8 mouse cellular contexts compared by ENCODE assay signal in the genomic region with DNA sequence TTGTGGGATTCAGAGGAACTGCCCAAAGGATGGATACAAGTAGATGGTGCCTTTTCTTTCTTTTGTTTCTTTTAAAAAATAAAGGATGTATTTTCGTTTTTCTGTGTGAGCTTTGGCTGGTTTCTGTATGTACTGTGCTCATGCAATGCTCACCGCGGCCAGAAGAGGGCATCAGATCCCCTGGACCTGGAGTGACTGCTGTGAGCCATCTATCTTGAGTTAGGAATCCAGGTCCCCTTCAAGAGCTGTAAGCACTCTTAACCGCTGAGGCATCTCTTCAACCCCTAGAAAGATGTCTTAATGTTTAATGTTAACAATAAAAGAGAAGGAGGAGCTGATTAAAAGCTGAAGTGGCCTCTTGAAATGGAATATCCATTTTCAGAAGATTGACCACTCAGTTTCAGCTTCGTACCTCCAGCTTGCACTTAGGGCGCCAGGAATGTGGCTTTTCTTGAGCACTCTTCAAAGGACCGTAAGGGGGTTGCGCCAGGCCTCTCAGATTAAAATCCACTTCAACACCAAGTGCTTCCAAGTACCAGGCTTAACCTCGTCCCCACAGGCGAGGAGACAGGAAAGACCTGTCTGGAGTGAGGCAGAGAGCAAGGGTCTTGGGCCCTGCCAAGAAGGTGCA. TPM values are rescaled to one million over a fixed set of nuclear protein-coding genes. Genes with fewer than 3 reads are reported as not detected.
DNase-seq lines count a peak whose midpoint lies in the region; ATAC-seq and TF ChIP-seq lines count a peak whose summit lies in the region.

No protein-coding gene starts in this region.

- TF ChIP-seq EP300 in stomach, postnatal 0 days (optimal IDR thresholded peaks at IDR 0.05) = no peak

- no peaks in the 10 kb centered on the region for H3K4me1 ChIP-seq in hindbrain, embryonic 14.5 days (replicated peaks; ENCODE audit: control insufficient read depth, insufficient read depth, low read length)
- no peaks in the 10 kb centered on the region for H3K4me1 ChIP-seq in hindbrain, embryonic 16.5 days (ENCODE audit: control insufficient read depth, insufficient read depth, low read depth, low read length)
- 0 out of 2 replicates have a peak, but pooled peaks cover 6% of the 10 kb centered on the region for H3K4me1 ChIP-seq in embryonic facial prominence, embryonic 14.5 days (ENCODE audit: control insufficient read depth, insufficient read depth, low read length)
- no peaks in the 10 kb centered on the region; the same call in 1 of the 2 replicates for H3K4me1 ChIP-seq in stomach, postnatal 0 days (replicated peaks; ENCODE audit: control insufficient read depth, insufficient read depth)

- WGBS in hindbrain, embryonic 14.5 days = 55% methylated on average over 10 of the region's 10 CpGs
- 56% methylated on average over 10 of the region's 10 CpGs for WGBS in hindbrain, embryonic 16.5 days
- WGBS in embryonic facial prominence, embryonic 14.5 days = 45% methylated on average over 10 of the region's 10 CpGs
- 46% methylated on average over 10 of the region's 10 CpGs for WGBS in stomach, postnatal 0 days

- no peak overlapping the region for H3K27ac ChIP-seq in hindbrain, embryonic 14.5 days
- no peak overlapping the region for H3K27ac ChIP-seq in hindbrain, embryonic 16.5 days (ENCODE audit: low read depth, low read length)
- H3K27ac ChIP-seq in embryonic facial prominence, embryonic 14.5 days (replicated peaks; ENCODE audit: low read depth, low read length) = 0 out of 2 replicates have a peak overlapping the region, but pooled peaks have one; percentile 6
- no peak overlapping the region for H3K27ac ChIP-seq in stomach, postnatal 0 days (replicated peaks)

- DNase-seq in hindbrain, embryonic 14.5 days (ENCODE audit: low spot score) = peak; percentile 82
- peak; percentile 83 to 87 for DNase-seq in adrenal gland, postnatal 36 days
- DNase-seq in embryonic facial prominence, embryonic 14.5 days (ENCODE audit: low spot score) = peak; percentile 73
- peak; percentile 74 to 84 for DNase-seq in left cerebral cortex, postnatal 10 days (ENCODE audit: extremely low spot score in 1 of 2, low spot score in 2 of 2)
- DNase-seq in stomach, postnatal 0 days (ENCODE audit: low spot score) = peak; percentile 79

- H3K9ac ChIP-seq in hindbrain, embryonic 14.5 days = no peak overlapping the region
- H3K9ac ChIP-seq in hindbrain, embryonic 16.5 days (ENCODE audit: low read depth, low read length) = no peak overlapping the region
- H3K9ac ChIP-seq in embryonic facial prominence, embryonic 14.5 days (ENCODE audit: low read depth, low read length) = no peak overlapping the region
- no peak overlapping the region for H3K9ac ChIP-seq in stomach, postnatal 0 days (ENCODE audit: low read length)

- peak; percentile 89 for TF ChIP-seq CTCF in stomach, postnatal 0 days (IDR thresholded peaks at IDR 0.05; ENCODE audit: low read depth)

- no peaks in the 10 kb centered on the region for H3K36me3 ChIP-seq in hindbrain, embryonic 14.5 days (replicated peaks; ENCODE audit: control insufficient read depth, insufficient read depth)
- no peaks in the 10 kb centered on the region for H3K36me3 ChIP-seq in hindbrain, embryonic 16.5 days (ENCODE audit: control insufficient read depth, insufficient read depth, low read length)
- H3K36me3 ChIP-seq in embryonic facial prominence, embryonic 14.5 days (ENCODE audit: control insufficient read depth, insufficient read depth, low read length) = no peaks in the 10 kb centered on the region
- H3K36me3 ChIP-seq in stomach, postnatal 0 days (ENCODE audit: control insufficient read depth, insufficient read depth, low read length) = no peaks in the 10 kb centered on the region

- ATAC-seq in hindbrain, embryonic 14.5 days (ENCODE audit: low FRiP score) = no peak
- ATAC-seq in hindbrain, embryonic 16.5 days = no peak
- ATAC-seq in embryonic facial prominence, embryonic 14.5 days (ENCODE audit: low read depth) = no peak; the same call in 1 of the 2 replicates
- peak; percentile 68 to 78; a peak in 2 of 4 replicates for ATAC-seq in hematopoietic stem cell, adult 5-6 weeks (replicated peaks in 1 of 2; ENCODE audit: insufficient read depth in 1 of 2, low FRiP score in 2 of 2, low TSS enrichment in 1 of 2, low read depth in 1 of 2, poor library complexity in 2 of 2, severe bottlenecking in 2 of 2)
- peak; percentile 81 for ATAC-seq in monocyte, adult 5-6 weeks (replicated peaks; ENCODE audit: insufficient number of reproducible peaks, low FRiP score, low TSS enrichment, poor library complexity, severe bottlenecking)
- no peak for ATAC-seq in stomach, postnatal 0 days (ENCODE audit: low FRiP score, low TSS enrichment)

- H3K4me3 ChIP-seq in hindbrain, embryonic 14.5 days (replicated peaks; ENCODE audit: low read length) = no peak overlapping the region
- no peak overlapping the region for H3K4me3 ChIP-seq in hindbrain, embryonic 16.5 days (ENCODE audit: low read length)
- no peak overlapping the region for H3K4me3 ChIP-seq in embryonic facial prominence, embryonic 14.5 days (ENCODE audit: low read depth, low read length)
- no peak overlapping the region for H3K4me3 ChIP-seq in stomach, postnatal 0 days (ENCODE audit: low read depth, low read length)

- H3K9me3 ChIP-seq in hindbrain, embryonic 14.5 days (ENCODE audit: control insufficient read depth, low read length) = no peaks in the 10 kb centered on the region
- no peaks in the 10 kb centered on the region for H3K9me3 ChIP-seq in hindbrain, embryonic 16.5 days (ENCODE audit: control insufficient read depth, low read length)
- no peaks in the 10 kb centered on the region for H3K9me3 ChIP-seq in embryonic facial prominence, embryonic 14.5 days (ENCODE audit: control insufficient read depth, low read length)
- no peaks in the 10 kb centered on the region for H3K9me3 ChIP-seq in stomach, postnatal 0 days (ENCODE audit: control insufficient read depth, low read length)

- intact Hi-C loops in left cerebral cortex, postnatal 10 days (cut with DNase I) = loop anchor here (5.0 to 10.0 kb wide), 2 partner anchors 91 to 489 kb away; no protein-coding TSS in a partner anchor

- no peaks in the 10 kb centered on the region for H3K27me3 ChIP-seq in hindbrain, embryonic 14.5 days (ENCODE audit: control insufficient read depth, insufficient read depth, low read length)
- no peaks in the 10 kb centered on the region for H3K27me3 ChIP-seq in hindbrain, embryonic 16.5 days (replicated peaks; ENCODE audit: control insufficient read depth, insufficient read depth, low read length)
- no peaks in the 10 kb centered on the region for H3K27me3 ChIP-seq in embryonic facial prominence, embryonic 14.5 days (replicated peaks; ENCODE audit: control insufficient read depth, insufficient read depth, low read length)
- H3K27me3 ChIP-seq in stomach, postnatal 0 days (ENCODE audit: control insufficient read depth, insufficient read depth, low read length) = no peaks in the 10 kb centered on the region

- H3K4me2 ChIP-seq in hindbrain, embryonic 14.5 days (replicated peaks) = no peak overlapping the region
- H3K4me2 ChIP-seq in hindbrain, embryonic 16.5 days (ENCODE audit: low read length) = no peak overlapping the region
- no peak overlapping the region for H3K4me2 ChIP-seq in embryonic facial prominence, embryonic 14.5 days (ENCODE audit: low read depth, low read length)
- no peak overlapping the region for H3K4me2 ChIP-seq in stomach, postnatal 0 days (replicated peaks; ENCODE audit: low read depth)

RNA-seq across cellular contexts. Expression of a gene that starts 5.9 kb away (rescaled TPM):
- 4.9 and 6.3 TPM in 2 replicates for polyA plus RNA-seq in hindbrain, embryonic 14.5 days (2014; fragmentation: Nextera tagmentation; extraction: Ambion mirVana)
- polyA plus RNA-seq in hindbrain, embryonic 16.5 days (2015; fragmentation: Nextera tagmentation; extraction: Ambion mirVana) = 7.0 and 8.3 TPM in 2 replicates
- 10 to 100 TPM in 1 of 2 experiments, 1 to 10 TPM in 1; 5.7 to 11.5 TPM for total RNA-seq in adrenal gland, postnatal 36 days (2021)
- polyA plus RNA-seq in embryonic facial prominence, embryonic 14.5 days (2014; fragmentation: Nextera tagmentation; extraction: Ambion mirVana) = 7.3 and 7.7 TPM in 2 replicates
- total RNA-seq in hematopoietic stem cell, adult 5-6 weeks (2017) = 51.4 and 64.2 TPM in 2 replicates
- 10 to 100 TPM in 1 of 2 experiments, 1 to 10 TPM in 1; 9.4 to 10.3 TPM for total RNA-seq in left cerebral cortex, postnatal 10 days (2021)
- total RNA-seq in monocyte, adult 5-6 weeks (2017) = 154 to 221 TPM (median 156 TPM) in 3 replicates
- polyA plus RNA-seq in stomach, postnatal 0 days (2015; fragmentation: Nextera tagmentation; extraction: Ambion mirVana) = 5.2 and 5.7 TPM in 2 replicates

Comparison
In these comparisons a context has a peak if more than half of its experiments do, and no peak if none do; other contexts are left out.
1. ATAC-seq: peak in hematopoietic stem cell, adult 5-6 weeks (2 of 2) and monocyte, adult 5-6 weeks (single experiment); none in hindbrain, embryonic 14.5 days (single experiment), hindbrain, embryonic 16.5 days (single experiment), embryonic facial prominence, embryonic 14.5 days (single experiment) and stomach, postnatal 0 days (single experiment).
2. Peak in every context shown above with its lines, with median percentiles within 50 percentile points of each other: DNase-seq.